Mouse (Mus musculus): ENCODE results near the gene Dydc1. TPM values are rescaled to one million over a fixed set of nuclear protein-coding genes. Genes with fewer than 3 reads are reported as not detected.
A peak's percentile ranks its signal among the peaks of the same experiment; 100 is the strongest.
"Not testable (repeated sequence)": the region's sequence is repeated elsewhere in the genome, so short reads cannot be mapped to it uniquely, and the experiment has no call there.

The Dydc1 gene
- not detected in 2 replicates for polyA plus RNA-seq (2016; fragmentation: Nextera tagmentation; extraction: Ambion mirVana)

DNA sequence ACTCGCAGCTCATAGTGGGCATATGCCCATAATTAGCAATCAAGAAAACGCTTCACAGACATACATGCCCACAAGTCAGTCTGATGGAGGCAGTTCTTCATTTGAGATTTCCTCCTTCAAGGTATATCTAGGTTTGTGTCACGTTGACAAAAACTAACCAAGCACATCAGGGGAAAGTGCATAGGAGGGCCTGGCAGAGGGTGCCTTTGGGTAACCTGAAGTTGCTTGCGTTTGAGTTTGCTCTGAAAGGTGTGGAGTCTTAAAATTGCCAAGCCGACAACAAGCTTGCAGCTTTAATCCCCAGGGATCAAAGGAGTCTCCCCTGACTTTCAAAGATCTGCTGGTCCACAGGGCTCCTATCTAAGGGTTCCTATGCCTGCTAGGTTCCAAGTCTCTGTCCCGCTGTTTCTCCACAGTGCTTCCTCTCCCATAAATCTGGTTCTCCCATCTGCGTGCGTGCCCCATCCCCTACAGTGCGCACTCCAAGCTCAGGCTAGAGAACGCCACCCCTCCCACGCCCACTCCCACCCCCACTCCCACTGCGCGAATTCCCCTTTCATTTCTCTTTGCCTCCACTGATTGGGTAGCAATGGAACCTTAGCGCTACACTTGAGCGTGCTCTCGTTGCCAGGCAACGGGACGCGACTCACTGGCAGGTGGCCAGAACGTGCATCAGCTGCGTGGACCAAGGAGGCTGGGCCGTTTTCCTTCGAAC lies at the start of gene Dydc1:
Dydc1 (plus strand) TSS at position 683 of the 715 bp plus-strand sequence.
- Histone ChIP-seq H3K27me3 (ENCODE audit: insufficient read depth, poor library complexity, severe bottlenecking) (no peaks in the 10 kb centered on the region), H3K36me3 (no peaks in the 10 kb centered on the region), H3K4me3 (peak within 1 kb of the TSS; percentile 60), H3K9me3 (no peaks in the 10 kb centered on the region), H3K27ac (no peak within 1 kb of the TSS), H3K4me1 (peaks cover 5% of the 10 kb centered on the region; the same call in 1 of the 2 replicates)
- peak; percentile 81 for DNase-seq (ENCODE audit: low spot score)
- WGBS: 12% methylated on average over 23 of the region's 23 CpGs

- WGBS: 62% methylated on average over 2 of the region's 2 CpGs
- H3K9me3 ChIP-seq: no peaks in the 10 kb centered on the region
Observed at GRCm38 (mm10) chr14:41025087-41025486, 47.6 kb upstream of the Dydc1 start.

DNA sequence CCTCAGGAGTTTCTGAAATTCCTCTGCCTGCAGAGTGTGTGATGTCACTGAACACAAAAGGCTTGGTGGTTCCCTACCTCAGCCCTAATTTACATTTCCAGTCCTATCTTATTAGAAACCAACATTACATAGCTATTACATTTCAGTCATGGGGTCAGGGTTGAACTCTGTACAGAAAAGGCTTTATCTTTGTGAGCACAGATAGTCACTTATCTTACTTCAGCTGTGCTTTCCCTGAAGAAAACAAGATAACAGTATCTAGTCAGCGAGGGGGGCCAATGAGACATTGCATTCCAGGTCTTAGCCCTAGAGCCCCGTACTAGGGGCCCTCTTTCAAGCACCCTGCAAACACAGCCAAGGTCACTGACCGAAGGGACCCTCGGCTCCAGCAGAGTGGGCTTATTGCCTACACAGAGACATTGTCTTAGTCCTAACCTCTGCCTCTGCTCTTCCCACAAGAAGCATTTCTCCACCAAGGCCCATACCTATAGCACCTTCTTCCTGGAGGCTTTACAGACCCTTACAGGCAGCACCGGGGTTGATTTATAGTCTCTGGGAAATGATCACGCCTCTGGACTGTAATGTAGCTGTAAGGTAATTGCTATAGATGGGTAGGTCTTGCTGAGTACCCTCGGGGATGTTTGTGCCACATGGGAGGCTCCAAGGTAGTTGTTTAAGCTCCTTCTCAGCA lies 47.0 kb upstream of the Dydc1 start:
- H3K4me3 ChIP-seq: 0 out of 2 replicates have a peak overlapping the region, but pooled peaks have one; percentile 8
- peaks cover 25% of the 10 kb centered on the region for H3K4me1 ChIP-seq
- no peaks in the 10 kb centered on the region for H3K9me3 ChIP-seq
- no peak for DNase-seq (ENCODE audit: low spot score)
- H3K36me3 ChIP-seq: no peaks in the 10 kb centered on the region
- 35% methylated on average over 7 of the region's 7 CpGs for WGBS
- peak overlapping the region; percentile 73 for H3K27ac ChIP-seq
- H3K27me3 ChIP-seq (ENCODE audit: insufficient read depth, poor library complexity, severe bottlenecking): no peaks in the 10 kb centered on the region

More at GRCm38 (mm10) chr14:41025087-41025486, 47.6 kb upstream of the Dydc1 start:
- DNase-seq (ENCODE audit: low spot score): no peak
- Histone ChIP-seq H3K27me3 (ENCODE audit: insufficient read depth, poor library complexity, severe bottlenecking) (no peaks in the 10 kb centered on the region), H3K4me1 (peaks cover 25% of the 10 kb centered on the region), H3K36me3 (no peaks in the 10 kb centered on the region), H3K4me3 (no peak overlapping the region), H3K27ac (peak overlapping the region; percentile 73; the same call in 1 of the 2 replicates)

GRCm38 (mm10) chr14:41029303-41029702 lies 43.4 kb upstream of the Dydc1 start:
- peaks cover 25% of the 10 kb centered on the region for H3K4me1 ChIP-seq
- no peaks in the 10 kb centered on the region for H3K9me3 ChIP-seq
- no peak overlapping the region for H3K27ac ChIP-seq
- 74% methylated on average over 4 of the region's 4 CpGs for WGBS
- no peak for DNase-seq (ENCODE audit: low spot score)
- H3K4me3 ChIP-seq: no peak overlapping the region
- H3K36me3 ChIP-seq: no peaks in the 10 kb centered on the region
- H3K27me3 ChIP-seq (ENCODE audit: insufficient read depth, poor library complexity, severe bottlenecking): no peaks in the 10 kb centered on the region

GRCm38 (mm10) chr14:41030989-41031513 lies 41.7 kb upstream of the Dydc1 start:
- Histone ChIP-seq H3K36me3 (no peaks in the 10 kb centered on the region), H3K9me3 (no peaks in the 10 kb centered on the region), H3K4me1 (0 out of 2 replicates have a peak, but pooled peaks cover 12% of the 10 kb centered on the region), H3K4me3 (no peak overlapping the region), H3K27ac (no peak overlapping the region), H3K27me3 (ENCODE audit: insufficient read depth, poor library complexity, severe bottlenecking) (no peaks in the 10 kb centered on the region)
- DNase-seq (ENCODE audit: low spot score): no peak
- 84% methylated on average over 6 of the region's 6 CpGs for WGBS

DNA sequence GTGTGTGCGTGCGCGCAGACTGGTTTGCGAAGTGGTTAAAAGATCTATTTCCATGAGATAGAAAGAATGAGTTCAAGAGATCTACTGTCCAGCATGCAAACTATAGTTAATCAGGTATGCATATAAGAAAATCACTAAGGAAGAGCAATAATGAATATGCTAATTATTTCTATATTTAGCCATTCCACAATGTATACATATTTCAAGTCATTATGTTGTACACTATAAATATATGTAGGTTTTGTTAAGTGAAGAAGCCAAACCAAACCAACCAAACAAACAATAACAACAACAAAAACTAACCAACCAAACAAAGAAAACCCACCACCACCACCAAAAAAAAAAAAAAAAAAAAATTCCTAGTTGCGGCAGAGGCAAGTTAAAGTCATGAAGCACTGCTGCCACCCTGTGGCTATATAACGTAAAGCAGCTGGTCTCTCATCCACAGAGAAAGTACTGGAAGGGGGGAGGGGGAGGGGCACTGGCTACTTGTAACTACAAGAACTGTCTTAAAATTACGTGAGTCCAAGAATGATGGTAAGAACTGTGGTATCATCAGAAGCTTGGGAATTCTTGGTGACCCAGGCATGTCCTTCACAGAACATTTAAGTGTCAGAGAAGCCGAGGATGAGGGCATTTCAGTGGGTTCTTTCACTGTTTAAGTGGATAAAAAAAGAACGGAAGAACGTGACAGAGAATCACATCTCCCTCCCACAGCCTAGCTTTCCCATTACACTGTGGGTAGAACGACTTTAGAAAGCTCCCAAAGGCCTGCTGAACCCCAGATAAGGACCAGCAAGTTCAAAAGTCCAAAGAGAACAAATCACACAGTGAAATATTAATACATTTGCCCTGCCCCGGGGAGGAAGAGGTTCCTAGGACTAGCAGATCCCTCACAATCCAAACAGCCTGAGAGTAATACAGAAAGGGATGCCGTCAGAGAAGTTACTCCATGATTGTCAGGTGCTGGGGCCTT lies 39.3 kb upstream of the Dydc1 start:
- Histone ChIP-seq H3K9me3 (no peaks in the 10 kb centered on the region), H3K36me3 (no peaks in the 10 kb centered on the region), H3K27me3 (ENCODE audit: insufficient read depth, poor library complexity, severe bottlenecking) (no peaks in the 10 kb centered on the region), H3K27ac (0 out of 2 replicates have a peak overlapping the region, but pooled peaks have one; percentile 42), H3K4me1 (0 out of 2 replicates have a peak, but pooled peaks cover 4% of the 10 kb centered on the region), H3K4me3 (no peak overlapping the region)
- no peak for DNase-seq (ENCODE audit: low spot score)
- 56% methylated on average over 13 of the region's 13 CpGs for whole genome bisulfite sequencing

GRCm38 (mm10) chr14:41035146-41035798 lies 37.4 kb upstream of the Dydc1 start:
- H3K4me1 ChIP-seq: no peaks in the 10 kb centered on the region
- H3K36me3 ChIP-seq: no peaks in the 10 kb centered on the region
- H3K27me3 ChIP-seq (ENCODE audit: insufficient read depth, poor library complexity, severe bottlenecking): no peaks in the 10 kb centered on the region
- H3K4me3 ChIP-seq: no peak overlapping the region
- WGBS: 35% methylated on average over 6 of the region's 6 CpGs
- no peak overlapping the region for H3K27ac ChIP-seq
- no peak for DNase-seq (ENCODE audit: low spot score)
- H3K9me3 ChIP-seq: no peaks in the 10 kb centered on the region

DNA sequence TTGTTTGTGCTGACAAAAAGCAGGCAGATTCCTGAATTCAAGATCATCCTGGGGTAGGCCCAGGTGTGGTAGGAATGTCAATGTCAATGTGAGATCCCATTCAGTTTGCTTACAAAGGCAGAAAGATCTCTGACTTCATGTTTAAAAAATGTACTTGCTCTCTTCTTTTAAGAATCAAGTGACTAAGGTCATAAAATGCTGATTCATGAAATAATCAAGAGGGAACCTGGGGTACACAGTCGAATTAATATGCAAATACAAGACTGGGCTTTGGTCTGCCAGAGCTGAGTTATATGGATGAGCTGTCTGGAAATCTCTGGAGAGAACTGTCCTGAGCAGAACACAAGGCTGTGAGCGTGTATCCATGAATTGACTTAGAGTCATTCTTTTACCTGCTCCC lies 25.3 kb upstream of the Dydc1 start:
- H3K9me3 ChIP-seq: no peaks in the 10 kb centered on the region
- 70% methylated on average over 2 of the region's 2 CpGs for WGBS
- no peaks in the 10 kb centered on the region for H3K36me3 ChIP-seq
- no peak overlapping the region for H3K4me3 ChIP-seq
- H3K27me3 ChIP-seq (ENCODE audit: insufficient read depth, poor library complexity, severe bottlenecking): no peaks in the 10 kb centered on the region
- DNase-seq (ENCODE audit: low spot score): no peak
- H3K27ac ChIP-seq: no peak overlapping the region
- H3K4me1 ChIP-seq: no peaks in the 10 kb centered on the region

DNA sequence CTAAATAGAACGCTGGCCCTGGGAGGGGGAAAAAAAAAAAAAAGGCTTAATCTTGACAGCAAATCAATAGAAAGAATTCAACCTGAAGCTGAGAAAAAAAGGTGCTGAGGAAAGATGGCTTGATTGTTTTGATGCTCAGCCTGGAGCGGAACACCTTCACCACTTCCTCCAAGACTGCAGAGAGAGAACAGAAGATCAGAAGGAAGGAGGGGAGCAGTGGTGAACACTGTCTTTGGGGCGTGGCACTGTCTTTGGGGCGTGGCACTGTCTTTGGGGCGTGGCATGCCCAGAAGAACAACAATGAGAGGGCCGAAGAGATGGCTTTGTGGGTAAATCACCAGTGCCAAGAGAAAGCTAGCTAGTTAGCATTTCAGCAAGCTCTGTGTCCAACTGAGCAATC lies 22.2 kb upstream of the Dydc1 start:
- H3K9me3 ChIP-seq: no peaks in the 10 kb centered on the region
- H3K27me3 ChIP-seq (ENCODE audit: insufficient read depth, poor library complexity, severe bottlenecking): no peaks in the 10 kb centered on the region
- H3K4me3 ChIP-seq: no peak overlapping the region
- no peaks in the 10 kb centered on the region for H3K36me3 ChIP-seq
- H3K4me1 ChIP-seq: no peaks in the 10 kb centered on the region
- WGBS: 68% methylated on average over 6 of the region's 6 CpGs
- no peak overlapping the region for H3K27ac ChIP-seq
- DNase-seq (ENCODE audit: low spot score): no peak

GRCm38 (mm10) chr14:41052481-41052880 lies 20.2 kb upstream of the Dydc1 start:
- Histone ChIP-seq H3K4me3 (no peak overlapping the region), H3K36me3 (no peaks in the 10 kb centered on the region), H3K27me3 (ENCODE audit: insufficient read depth, poor library complexity, severe bottlenecking) (no peaks in the 10 kb centered on the region), H3K27ac (no peak overlapping the region), H3K9me3 (no peaks in the 10 kb centered on the region), H3K4me1 (no peaks in the 10 kb centered on the region)
- DNase-seq (ENCODE audit: low spot score): no peak
- WGBS: 68% methylated on average over 5 of the region's 5 CpGs

DNA sequence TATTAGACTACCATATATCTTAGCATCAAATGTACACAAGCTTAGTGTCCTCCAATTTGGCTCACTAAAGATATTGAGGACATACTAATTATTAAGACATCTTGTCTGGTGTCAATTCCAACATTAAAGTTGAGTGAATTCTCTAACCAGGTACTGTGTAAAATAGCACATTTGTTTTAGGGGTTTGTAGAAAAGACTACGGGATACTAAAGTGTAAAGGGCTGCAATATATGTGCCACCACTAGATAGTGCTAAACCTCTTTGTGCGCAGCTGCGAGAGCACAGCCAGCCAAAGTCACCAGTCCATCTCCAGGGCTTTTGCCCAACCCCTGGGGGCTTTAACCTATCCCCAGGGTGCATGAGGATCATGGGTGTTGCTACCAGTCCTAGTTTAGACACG lies 19.5 kb upstream of the Dydc1 start:
- H3K9me3 ChIP-seq; H3K4me1 ChIP-seq; DNase-seq (ENCODE audit: low spot score); H3K4me3 ChIP-seq; H3K27ac ChIP-seq; H3K27me3 ChIP-seq (ENCODE audit: insufficient read depth, poor library complexity, severe bottlenecking); H3K36me3 ChIP-seq: not testable (repeated sequence)
- 64% methylated on average over 3 of the region's 4 CpGs for WGBS

DNA sequence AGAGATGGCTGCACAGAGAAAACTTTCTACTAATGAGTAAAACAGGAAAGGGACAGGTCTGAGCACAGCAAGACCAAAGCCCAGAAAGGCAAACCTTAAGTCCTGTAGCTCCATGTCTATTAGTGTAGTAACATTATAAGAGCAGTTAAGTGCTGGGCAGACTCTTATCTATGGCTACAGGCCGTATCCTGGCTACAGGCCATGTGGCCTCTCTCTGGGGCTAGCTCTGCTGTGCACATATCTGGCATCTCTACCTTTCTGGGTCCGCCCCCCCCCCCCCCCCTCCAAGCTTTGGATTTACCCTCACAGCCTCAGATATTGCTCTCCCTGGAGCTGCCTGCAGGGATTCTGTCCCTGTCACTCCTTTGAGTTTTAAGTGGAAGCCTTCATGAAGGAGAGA lies 7.5 kb upstream of the Dydc1 start:
- H3K27ac ChIP-seq: no peak overlapping the region
- WGBS: 0% methylated on average over 2 of the region's 2 CpGs
- DNase-seq (ENCODE audit: low spot score): peak; percentile 83

More for the DNA sequence above, 7.5 kb upstream of the Dydc1 start:
- Histone ChIP-seq H3K36me3 (no peaks in the 10 kb centered on the region), H3K9me3 (no peaks in the 10 kb centered on the region), H3K27me3 (ENCODE audit: insufficient read depth, poor library complexity, severe bottlenecking) (no peaks in the 10 kb centered on the region), H3K4me1 (peaks cover 9% of the 10 kb centered on the region), H3K4me3 (no peak overlapping the region)

All from heart, embryonic 10.5 days (tissue).